Mouse (Mus musculus): Measurements from ENCODE around the gene Cfp. TPM values are rescaled to one million over a fixed set of nuclear protein-coding genes. Genes with fewer than 3 reads are reported as not detected.
A peak's percentile ranks its signal among the peaks of the same experiment; 100 is the strongest.

The Cfp gene
- polyA plus RNA-seq, 1 experiment from 2014 or later, result 2.2 TPM

DNA sequence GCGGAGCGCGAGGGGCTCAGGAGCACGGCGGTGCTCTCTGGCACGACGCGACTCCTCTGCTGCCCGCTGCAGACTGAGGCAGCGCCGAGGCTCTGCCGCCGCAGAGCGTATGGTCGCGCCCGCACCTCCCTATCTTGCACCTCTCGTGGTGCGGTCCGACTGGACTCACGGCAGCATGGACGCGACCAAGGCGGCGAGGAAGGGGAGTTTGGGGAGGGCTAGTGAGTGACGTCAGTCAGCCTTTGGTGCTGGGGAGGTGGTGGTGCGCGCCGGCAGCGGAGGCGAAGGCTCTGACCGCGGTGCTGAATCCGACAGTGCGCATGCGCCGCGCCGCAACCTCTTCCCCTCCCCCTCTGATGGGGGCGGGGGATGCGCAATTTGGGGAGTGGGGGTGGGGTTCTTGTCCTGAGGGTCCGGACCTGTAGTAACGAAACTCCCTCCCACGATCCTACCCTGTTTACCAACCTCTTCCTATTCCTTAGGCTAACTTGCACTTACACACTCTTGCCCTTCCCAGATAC lies 10.5 kb downstream of the Cfp start, which contains the start of gene Syn1:
Gene Syn1, minus strand, starts transcription at position 161 of the 521 bp plus-strand sequence.
- Histone ChIP-seq H3K4me3 (peak within 1 kb of the TSS; percentile 42), H3K4me2 (peak within 1 kb of the TSS; percentile 71), H3K4me1 (replicated peaks) (no peaks in the 10 kb centered on the region), H3K9ac (no peak within 1 kb of the TSS), H3K9me3 (replicated peaks) (no peaks in the 10 kb centered on the region), H3K27me3 (replicated peaks) (peaks cover 11% of the 10 kb centered on the region; the same call in 1 of the 2 replicates), H3K27ac (ENCODE audit: poor library complexity, severe bottlenecking) (no peak within 1 kb of the TSS), H3K36me3 (peaks cover 2% of the 10 kb centered on the region; the same call in 1 of the 2 replicates)
- ATAC-seq (ENCODE audit: insufficient number of reproducible peaks, low FRiP score), result peak; percentile 91
- WGBS, result 9% methylated on average over 42 of the region's 44 CpGs

DNA sequence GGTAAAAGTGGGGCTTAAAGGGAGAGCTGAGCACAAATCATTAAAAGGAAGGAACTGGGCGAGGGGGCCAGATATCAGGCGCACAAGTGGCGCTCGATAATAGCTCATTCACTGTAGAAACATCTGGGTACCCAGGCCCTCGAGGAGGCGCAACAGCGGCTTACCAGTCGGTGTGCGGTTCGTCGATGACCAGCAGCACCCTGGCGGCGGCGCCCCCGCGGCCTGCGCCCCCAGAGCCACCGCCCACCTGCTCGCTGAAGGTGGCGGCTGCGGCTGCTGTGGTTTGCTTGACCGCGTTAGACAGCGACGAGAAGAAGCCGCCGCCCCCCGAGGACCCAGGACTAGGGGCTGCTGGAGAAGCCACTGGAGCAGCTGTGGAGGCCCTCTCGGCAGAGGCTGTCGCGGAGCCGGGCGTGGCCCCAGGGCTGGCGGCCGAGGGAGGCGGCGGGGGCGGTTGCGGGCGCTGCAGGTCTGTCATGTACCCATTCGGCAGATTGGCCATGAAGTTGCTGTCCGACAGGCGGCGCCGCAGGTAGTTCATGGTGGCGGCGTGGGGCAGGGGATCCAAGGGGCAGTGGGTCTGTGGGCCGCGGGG lies 11.0 kb downstream of the Cfp start:
- peak overlapping the region; percentile 71 for H3K4me2 ChIP-seq

DNA sequence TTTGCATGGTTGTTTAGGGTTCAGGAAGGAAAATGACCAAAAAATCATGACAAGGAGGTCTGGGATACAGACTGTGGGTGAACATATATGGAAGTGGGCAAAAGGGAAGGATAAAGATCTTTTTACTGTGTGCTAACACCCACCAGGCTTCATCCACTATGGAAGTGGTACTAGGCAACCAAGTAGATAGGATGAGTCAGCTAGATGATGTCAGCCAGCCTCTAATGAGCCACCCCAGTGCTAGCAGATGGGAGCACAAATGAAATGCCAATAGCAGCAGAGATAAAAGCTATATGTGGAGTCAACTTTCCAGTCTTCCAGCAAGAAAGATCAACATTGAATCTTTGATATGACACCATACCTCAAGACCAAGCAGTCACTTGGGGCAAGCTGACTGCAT lies 16.3 kb downstream of the Cfp start:
- no peaks in the 10 kb centered on the region for H3K36me3 ChIP-seq
- no peak overlapping the region for H3K9ac ChIP-seq
- no peaks in the 10 kb centered on the region for H3K4me1 ChIP-seq (replicated peaks)
- H3K4me2 ChIP-seq, result no peak overlapping the region
- H3K9me3 ChIP-seq (replicated peaks), result no peaks in the 10 kb centered on the region; the same call in 1 of the 2 replicates
- no peak overlapping the region for H3K4me3 ChIP-seq
- H3K27ac ChIP-seq (ENCODE audit: poor library complexity, severe bottlenecking), result no peak overlapping the region
- ATAC-seq (ENCODE audit: insufficient number of reproducible peaks, low FRiP score), result no peak
- peaks cover 11% of the 10 kb centered on the region; the same call in 1 of the 2 replicates for H3K27me3 ChIP-seq (replicated peaks)

More for the DNA sequence above, 11.0 kb downstream of the Cfp start:
- 12% methylated on average over 49 of the region's 49 CpGs for WGBS
- Histone ChIP-seq H3K4me1 (replicated peaks) (no peaks in the 10 kb centered on the region), H3K36me3 (no peaks in the 10 kb centered on the region; the same call in 1 of the 2 replicates), H3K4me3 (peak overlapping the region; percentile 42), H3K27me3 (replicated peaks) (peaks cover 11% of the 10 kb centered on the region; the same call in 1 of the 2 replicates), H3K27ac (ENCODE audit: poor library complexity, severe bottlenecking) (no peak overlapping the region), H3K9ac (no peak overlapping the region), H3K9me3 (replicated peaks) (no peaks in the 10 kb centered on the region)
- ATAC-seq (ENCODE audit: insufficient number of reproducible peaks, low FRiP score), result peak; percentile 11

DNA sequence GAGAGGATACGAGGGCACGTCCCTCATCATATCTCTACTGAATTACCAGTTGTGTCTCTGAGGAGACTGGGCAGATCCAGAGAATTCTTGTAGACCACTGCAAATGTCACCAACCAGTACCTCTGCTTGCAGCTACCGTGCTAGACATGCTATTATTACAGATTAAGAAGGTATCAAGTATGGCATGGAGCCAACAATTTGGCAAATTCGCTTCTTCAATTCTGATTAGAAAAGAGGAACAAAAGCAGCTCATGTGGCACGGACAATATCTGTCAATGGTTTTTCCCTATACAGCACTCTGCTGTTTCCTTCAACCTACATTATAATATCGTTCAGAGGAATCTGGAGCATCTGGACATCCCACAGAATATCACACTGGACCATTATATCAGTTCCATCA lies 17.6 kb downstream of the Cfp start:
- WGBS, result 73% methylated on average over 6 of the region's 6 CpGs
- Histone ChIP-seq H3K27ac (ENCODE audit: poor library complexity, severe bottlenecking) (no peak overlapping the region), H3K4me2 (no peak overlapping the region), H3K27me3 (replicated peaks) (no peaks in the 10 kb centered on the region), H3K9ac (no peak overlapping the region), H3K4me1 (replicated peaks) (no peaks in the 10 kb centered on the region), H3K36me3 (no peaks in the 10 kb centered on the region), H3K9me3 (replicated peaks) (no peaks in the 10 kb centered on the region; the same call in 1 of the 2 replicates), H3K4me3 (no peak overlapping the region)
- ATAC-seq (ENCODE audit: insufficient number of reproducible peaks, low FRiP score), result no peak

DNA sequence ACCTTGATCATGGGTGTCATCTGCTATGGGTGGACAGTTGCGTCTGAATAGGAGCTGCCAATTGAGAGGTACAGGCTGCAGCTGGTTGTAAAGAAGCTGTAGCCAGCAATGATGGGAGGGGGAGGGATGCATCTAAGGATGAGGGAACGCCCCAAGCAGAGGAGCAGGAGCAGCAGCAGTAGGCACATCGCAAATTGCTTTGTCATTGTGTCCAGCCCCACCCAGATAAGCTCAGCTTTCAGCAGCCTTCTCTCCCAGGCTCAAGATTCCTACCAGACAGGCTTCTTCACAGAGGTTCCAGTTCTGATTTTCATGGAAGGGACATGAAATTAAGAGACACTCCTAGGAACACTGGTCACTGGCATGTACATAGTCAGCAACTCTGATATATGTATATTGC lies 21.3 kb downstream of the Cfp start:
- no peaks in the 10 kb centered on the region for H3K27me3 ChIP-seq (replicated peaks)
- no peaks in the 10 kb centered on the region; the same call in 1 of the 2 replicates for H3K9me3 ChIP-seq (replicated peaks)
- no peak overlapping the region for H3K4me2 ChIP-seq
- no peak overlapping the region for H3K27ac ChIP-seq (ENCODE audit: poor library complexity, severe bottlenecking)
- no peak overlapping the region for H3K9ac ChIP-seq
- no peaks in the 10 kb centered on the region for H3K4me1 ChIP-seq (replicated peaks)
- H3K36me3 ChIP-seq, result no peaks in the 10 kb centered on the region
- WGBS, result 33% methylated on average over 3 of the region's 3 CpGs
- H3K4me3 ChIP-seq, result no peak overlapping the region
- no peak for ATAC-seq (ENCODE audit: insufficient number of reproducible peaks, low FRiP score)

Other genes starting within 250 kb of the Cfp start
- gene Cdk16, start 243.6 kb downstream of the Cfp start, polyA plus RNA-seq (2016; fragmentation: Nextera tagmentation; extraction: Ambion mirVana), result 140 and 141 TPM in 2 replicates
- gene Usp11, start 227.6 kb downstream of the Cfp start, polyA plus RNA-seq (2016; fragmentation: Nextera tagmentation; extraction: Ambion mirVana), result 43.7 and 45.4 TPM in 2 replicates
- gene Araf, start 133.7 kb downstream of the Cfp start, polyA plus RNA-seq (2016; fragmentation: Nextera tagmentation; extraction: Ambion mirVana), result 101 and 110 TPM in 2 replicates
- 31.3 and 32.5 TPM in 2 replicates for gene Timp1, start 61.4 kb downstream of the Cfp start, polyA plus RNA-seq (2016; fragmentation: Nextera tagmentation; extraction: Ambion mirVana)
- 0.31 and 0.33 TPM in 2 replicates for gene Syn1, start 10.6 kb downstream of the Cfp start, polyA plus RNA-seq (2016; fragmentation: Nextera tagmentation; extraction: Ambion mirVana)
- gene Elk1, start 19.1 kb upstream of the Cfp start, polyA plus RNA-seq (2016; fragmentation: Nextera tagmentation; extraction: Ambion mirVana), result 13.0 and 14.6 TPM in 2 replicates
- 46.0 and 51.8 TPM in 2 replicates for gene Uxt, start 30.5 kb upstream of the Cfp start, polyA plus RNA-seq (2016; fragmentation: Nextera tagmentation; extraction: Ambion mirVana)
- gene Zfp182, start 130.8 kb upstream of the Cfp start, polyA plus RNA-seq (2016; fragmentation: Nextera tagmentation; extraction: Ambion mirVana), result 4.1 and 4.4 TPM in 2 replicates
- gene Spaca5, start 136.9 kb upstream of the Cfp start, polyA plus RNA-seq (2016; fragmentation: Nextera tagmentation; extraction: Ambion mirVana), result not detected in 2 replicates
- 1.2 and 1.3 TPM in 2 replicates for gene Zfp300, start 158.0 kb upstream of the Cfp start, polyA plus RNA-seq (2016; fragmentation: Nextera tagmentation; extraction: Ambion mirVana)
- gene Ssxa1, start 184.3 kb upstream of the Cfp start, polyA plus RNA-seq (2016; fragmentation: Nextera tagmentation; extraction: Ambion mirVana), result not detected in 2 replicates
- gene Gm21876, start 244.1 kb upstream of the Cfp start, polyA plus RNA-seq (2016; fragmentation: Nextera tagmentation; extraction: Ambion mirVana), result not detected in 2 replicates